Mouse (Mus musculus): ENCODE data around the gene Rnls. TPM values are rescaled to one million over a fixed set of nuclear protein-coding genes. Genes with fewer than 3 reads are reported as not detected.

Gene Rnls
- polyA plus RNA-seq, 2 experiments, result 0.22 to 1.2 TPM

DNA sequence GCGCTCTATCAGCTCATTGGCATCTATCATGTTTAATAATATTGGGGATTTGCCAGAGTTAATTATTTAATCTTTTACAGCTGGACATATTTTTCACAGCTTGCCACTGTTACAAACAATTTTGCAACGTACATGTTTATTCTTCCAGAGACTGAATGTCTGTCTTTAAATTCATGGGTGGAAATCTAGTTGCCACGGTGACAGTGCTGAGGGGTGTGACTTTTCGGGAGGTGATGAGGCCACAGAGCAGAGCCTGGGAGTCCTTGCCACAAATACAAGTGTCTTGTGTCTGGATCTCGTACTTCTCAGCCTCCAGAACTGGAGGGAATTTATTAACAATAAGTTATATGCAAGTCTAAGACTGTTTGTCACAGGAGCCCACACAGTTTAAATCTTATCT lies 212.5 kb downstream of the Rnls start:
- Histone ChIP-seq H3K9ac (replicated peaks) (no peak overlapping the region), H3K36me3 (replicated peaks; ENCODE audit: control insufficient read depth, insufficient read depth, low read depth) (no peaks in the 10 kb centered on the region), H3K27me3 (ENCODE audit: control insufficient read depth, insufficient read depth, low read length) (no peaks in the 10 kb centered on the region), H3K9me3 (ENCODE audit: control insufficient read depth, low read length) (no peaks in the 10 kb centered on the region), H3K4me3 (ENCODE audit: insufficient read depth in 1 of 2, low read depth in 2 of 2, low read length in 2 of 2) (no peak overlapping the region), H3K4me1 (replicated peaks; ENCODE audit: control insufficient read depth in 2 of 2, insufficient read depth in 2 of 2, low read length in 1 of 2) (no peaks in the 10 kb centered on the region; a peak in 1 of 4 replicates), H3K27ac (no peak overlapping the region), H3K4me2 (ENCODE audit: low read depth) (no peak overlapping the region)
- TF ChIP-seq EP300 (IDR thresholded peaks at IDR 0.05; ENCODE audit: low read depth) (no peak), CTCF (IDR thresholded peaks at IDR 0.05; ENCODE audit: low read depth) (no peak)
- no peak for ATAC-seq (ENCODE audit: insufficient read depth)
- DNase-seq (ENCODE audit: low read depth in 3 of 3, low spot score in 3 of 3), result no peak
- WGBS (ENCODE audit: insufficient replicate concordance), result 57% methylated on average over 5 of the region's 5 CpGs

- H3K36me3 ChIP-seq (replicated peaks; ENCODE audit: control insufficient read depth, insufficient read depth, low read depth), result no peaks in the 10 kb centered on the region
- TF ChIP-seq EP300 (IDR thresholded peaks at IDR 0.05; ENCODE audit: low read depth) (no peak), CTCF (IDR thresholded peaks at IDR 0.05; ENCODE audit: low read depth) (no peak)
- H3K4me1 ChIP-seq (replicated peaks; ENCODE audit: control insufficient read depth in 2 of 2, insufficient read depth in 2 of 2, low read length in 1 of 2), result no peaks in the 10 kb centered on the region; a peak in 1 of 4 replicates
- ATAC-seq (ENCODE audit: insufficient read depth) (no peak), DNase-seq (ENCODE audit: low read depth in 3 of 3, low spot score in 3 of 3) (no peak)
- no peak overlapping the region for H3K4me3 ChIP-seq (ENCODE audit: insufficient read depth in 1 of 2, low read depth in 2 of 2, low read length in 2 of 2)
- 71% methylated on average over 3 of the region's 3 CpGs for WGBS (ENCODE audit: insufficient replicate concordance)
- H3K27me3 ChIP-seq (ENCODE audit: control insufficient read depth, insufficient read depth, low read length), result no peaks in the 10 kb centered on the region
- no peak overlapping the region for H3K4me2 ChIP-seq (ENCODE audit: low read depth)
- no peak overlapping the region for H3K9ac ChIP-seq (replicated peaks)
- no peak overlapping the region for H3K27ac ChIP-seq
- H3K9me3 ChIP-seq (ENCODE audit: control insufficient read depth, low read length), result no peaks in the 10 kb centered on the region
These were observed 213.2 kb downstream of the Rnls start for GRCm38 (mm10) chr19:33178866-33179265.

- TF ChIP-seq EP300 (IDR thresholded peaks at IDR 0.05; ENCODE audit: low read depth) (no peak), CTCF (IDR thresholded peaks at IDR 0.05; ENCODE audit: low read depth) (no peak)
- no peaks in the 10 kb centered on the region; a peak in 1 of 4 replicates for H3K4me1 ChIP-seq (replicated peaks; ENCODE audit: control insufficient read depth in 2 of 2, insufficient read depth in 2 of 2, low read length in 1 of 2)
- ATAC-seq (ENCODE audit: insufficient read depth) (no peak), DNase-seq (ENCODE audit: low read depth in 3 of 3, low spot score in 3 of 3) (no peak)
- 48% methylated on average over 6 of the region's 6 CpGs for WGBS (ENCODE audit: insufficient replicate concordance)
- H3K4me3 ChIP-seq (ENCODE audit: insufficient read depth in 1 of 2, low read depth in 2 of 2, low read length in 2 of 2), result no peak overlapping the region
- H3K4me2 ChIP-seq (ENCODE audit: low read depth), result no peak overlapping the region
- no peak overlapping the region for H3K9ac ChIP-seq (replicated peaks)
- no peaks in the 10 kb centered on the region for H3K36me3 ChIP-seq (replicated peaks; ENCODE audit: control insufficient read depth, insufficient read depth, low read depth)
- no peak overlapping the region for H3K27ac ChIP-seq
- H3K9me3 ChIP-seq (ENCODE audit: control insufficient read depth, low read length), result no peaks in the 10 kb centered on the region
- H3K27me3 ChIP-seq (ENCODE audit: control insufficient read depth, insufficient read depth, low read length), result no peaks in the 10 kb centered on the region
These were observed 213.7 kb downstream of the Rnls start for GRCm38 (mm10) chr19:33178367-33178766.

DNA sequence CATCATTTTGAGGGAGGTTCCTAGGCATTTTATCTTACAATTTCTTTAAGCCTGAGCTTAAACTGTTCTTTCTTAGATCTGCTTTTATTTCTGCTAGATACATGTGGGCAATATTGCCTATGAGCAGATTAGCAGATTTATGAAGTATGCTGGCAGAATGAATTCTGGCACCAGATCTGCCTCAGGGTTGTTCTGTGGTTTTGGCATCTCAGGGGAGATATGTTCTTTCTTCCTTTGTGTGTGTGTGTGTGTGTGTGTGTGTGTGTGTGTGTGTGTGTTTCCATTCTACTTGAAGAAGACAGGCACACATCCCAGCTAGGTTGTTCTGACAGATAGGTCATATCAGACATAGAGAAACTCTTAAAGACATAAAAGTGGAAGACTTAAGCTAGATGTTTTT lies 218.1 kb downstream of the Rnls start:
- no peaks in the 10 kb centered on the region; a peak in 1 of 4 replicates for H3K4me1 ChIP-seq (replicated peaks; ENCODE audit: control insufficient read depth in 2 of 2, insufficient read depth in 2 of 2, low read length in 1 of 2)
- no peak for DNase-seq (ENCODE audit: low read depth in 3 of 3, low spot score in 3 of 3)
- ATAC-seq (ENCODE audit: insufficient read depth), result no peak
- TF ChIP-seq CTCF (IDR thresholded peaks at IDR 0.05; ENCODE audit: low read depth) (no peak), EP300 (IDR thresholded peaks at IDR 0.05; ENCODE audit: low read depth) (no peak)
- no peaks in the 10 kb centered on the region for H3K27me3 ChIP-seq (ENCODE audit: control insufficient read depth, insufficient read depth, low read length)
- H3K4me3 ChIP-seq (ENCODE audit: insufficient read depth in 1 of 2, low read depth in 2 of 2, low read length in 2 of 2), result no peak overlapping the region
- H3K9me3 ChIP-seq (ENCODE audit: control insufficient read depth, low read length), result no peaks in the 10 kb centered on the region
- H3K4me2 ChIP-seq (ENCODE audit: low read depth), result no peak overlapping the region
- H3K27ac ChIP-seq, result no peak overlapping the region
- no peaks in the 10 kb centered on the region for H3K36me3 ChIP-seq (replicated peaks; ENCODE audit: control insufficient read depth, insufficient read depth, low read depth)
- H3K9ac ChIP-seq (replicated peaks), result no peak overlapping the region

DNA sequence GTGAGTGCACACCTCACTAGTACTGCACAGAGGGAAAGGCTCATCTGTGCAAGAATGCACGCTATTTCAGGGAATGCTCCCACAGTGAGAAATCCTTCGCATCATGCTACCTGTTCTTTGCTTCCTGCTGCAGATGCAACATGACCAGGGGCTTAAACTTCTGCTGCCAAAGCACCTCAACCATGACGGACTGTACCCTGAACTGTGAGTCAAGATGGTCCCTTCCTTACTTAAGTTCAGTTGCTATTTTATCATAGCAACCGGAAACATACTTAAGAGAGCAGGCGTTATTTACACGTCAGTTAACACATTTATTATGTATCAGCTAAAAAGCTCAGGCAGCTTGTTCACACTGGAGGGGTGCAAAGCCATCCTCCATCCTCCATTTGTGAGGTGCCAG lies 222.2 kb downstream of the Rnls start:
- TF ChIP-seq EP300 (IDR thresholded peaks at IDR 0.05; ENCODE audit: low read depth) (no peak), CTCF (IDR thresholded peaks at IDR 0.05; ENCODE audit: low read depth) (no peak)
- Histone ChIP-seq H3K36me3 (replicated peaks; ENCODE audit: control insufficient read depth, insufficient read depth, low read depth) (no peaks in the 10 kb centered on the region), H3K9me3 (ENCODE audit: control insufficient read depth, low read length) (no peaks in the 10 kb centered on the region), H3K9ac (replicated peaks) (no peak overlapping the region), H3K4me3 (ENCODE audit: insufficient read depth in 1 of 2, low read depth in 2 of 2, low read length in 2 of 2) (no peak overlapping the region), H3K27me3 (ENCODE audit: control insufficient read depth, insufficient read depth, low read length) (no peaks in the 10 kb centered on the region), H3K4me2 (ENCODE audit: low read depth) (no peak overlapping the region), H3K4me1 (replicated peaks; ENCODE audit: control insufficient read depth in 2 of 2, insufficient read depth in 2 of 2, low read length in 1 of 2) (0 out of 4 replicates have a peak, but pooled peaks cover 0 to 4% of the 10 kb centered on the region in 2 experiments), H3K27ac (no peak overlapping the region)
- WGBS (ENCODE audit: insufficient replicate concordance), result 68% methylated on average over 6 of the region's 6 CpGs
- DNase-seq (ENCODE audit: low read depth in 3 of 3, low spot score in 3 of 3) (no peak), ATAC-seq (ENCODE audit: insufficient read depth) (no peak)
